In genomic region chr17:33557922-33558321, GRCm38 (mm10) we compare ENCODE assay signal across 30 mouse cellular contexts. TPM values are rescaled to one million over a fixed set of nuclear protein-coding genes. Genes with fewer than 3 reads are reported as not detected.
DNase-seq lines count a peak whose midpoint lies in the region; ATAC-seq and TF ChIP-seq lines count a peak whose summit lies in the region.
"Had no signal": no experiment of that assay in that cellular context is flagged by ENCODE, and none has a peak within 500 bp of the region (broad histone marks: within the 10 kb centered on the region; RNA-seq: fewer than 3 reads in every experiment).

No protein-coding gene starts in this region.

- H3K4me1 ChIP-seq in liver, embryonic 11.5 days (replicated peaks; ENCODE audit: control insufficient read depth, insufficient read depth, low read length) = no peaks in the 10 kb centered on the region
- H3K4me1 ChIP-seq in brown adipose tissue, adult 24 weeks (ENCODE audit: control insufficient read depth, insufficient read depth, insufficient read length, low read length) = no peaks in the 10 kb centered on the region
- no peaks in the 10 kb centered on the region for H3K4me1 ChIP-seq in liver, embryonic 16.5 days (ENCODE audit: control insufficient read depth, low read depth, low read length)
- H3K4me1 ChIP-seq in intestine, embryonic 15.5 days (replicated peaks) = no peaks in the 10 kb centered on the region
- H3K4me1 ChIP-seq in hindbrain, postnatal 0 days (ENCODE audit: insufficient read depth, low read length) = no peaks in the 10 kb centered on the region
- H3K4me1 ChIP-seq: embryonic facial prominence, embryonic 10.5 days; embryonic facial prominence, embryonic 15.5 days; heart, embryonic 12.5 days; hindbrain, embryonic 13.5 days had no signal

- no peaks in the 10 kb centered on the region for H3K9me3 ChIP-seq in liver, embryonic 11.5 days (ENCODE audit: control insufficient read depth, low read length)
- no peaks in the 10 kb centered on the region for H3K9me3 ChIP-seq in liver, embryonic 16.5 days (replicated peaks; ENCODE audit: control insufficient read depth, low read length)
- H3K9me3 ChIP-seq in intestine, embryonic 15.5 days = no peaks in the 10 kb centered on the region
- H3K9me3 ChIP-seq in hindbrain, postnatal 0 days (ENCODE audit: low read length) = no peaks in the 10 kb centered on the region
- H3K9me3 ChIP-seq: embryonic facial prominence, embryonic 10.5 days; embryonic facial prominence, embryonic 15.5 days; heart, embryonic 12.5 days; hindbrain, embryonic 13.5 days had no signal

- H3K27me3 ChIP-seq in liver, embryonic 11.5 days (replicated peaks; ENCODE audit: control insufficient read depth, insufficient read depth, low read length) = no peaks in the 10 kb centered on the region
- H3K27me3 ChIP-seq in liver, embryonic 16.5 days (ENCODE audit: control insufficient read depth, insufficient read depth, low read depth, low read length) = no peaks in the 10 kb centered on the region
- no peaks in the 10 kb centered on the region for H3K27me3 ChIP-seq in intestine, embryonic 15.5 days (replicated peaks)
- H3K27me3 ChIP-seq in hindbrain, postnatal 0 days (ENCODE audit: insufficient read depth, low read length) = no peaks in the 10 kb centered on the region
- H3K27me3 ChIP-seq: embryonic facial prominence, embryonic 15.5 days; heart, embryonic 12.5 days; hindbrain, embryonic 13.5 days had no signal

- 0 out of 2 replicates have a peak overlapping the region, but pooled peaks have one; percentile 16 for H3K4me2 ChIP-seq in liver, embryonic 11.5 days
- 0 out of 2 replicates have a peak overlapping the region, but pooled peaks have one; percentile 10 for H3K4me2 ChIP-seq in liver, embryonic 16.5 days (ENCODE audit: low read depth, low read length)
- H3K4me2 ChIP-seq in intestine, embryonic 15.5 days (replicated peaks) = no peak overlapping the region
- no peak overlapping the region for H3K4me2 ChIP-seq in hindbrain, postnatal 0 days (ENCODE audit: low read depth, low read length)
- H3K4me2 ChIP-seq: embryonic facial prominence, embryonic 15.5 days; heart, embryonic 12.5 days; hindbrain, embryonic 13.5 days; lung, embryonic 14.5 days had no signal

- no peak for ATAC-seq in liver, embryonic 11.5 days (replicated peaks; ENCODE audit: low FRiP score)
- ATAC-seq in CD4-positive, CD25-positive, alpha-beta regulatory T cell, adult 4 months = peak; percentile 30
- no peak for ATAC-seq in liver, embryonic 16.5 days (ENCODE audit: low read depth)
- no peak for ATAC-seq in megakaryocyte progenitor cell, adult 5-6 weeks (replicated peaks; ENCODE audit: poor library complexity)
- no peak for ATAC-seq in intestine, embryonic 15.5 days
- ATAC-seq in hindbrain, postnatal 0 days = no peak
- ATAC-seq: forebrain, embryonic 14.5 days; Patski had no signal

- H3K36me3 ChIP-seq in liver, embryonic 11.5 days (ENCODE audit: control insufficient read depth, insufficient read depth, low read length) = no peaks in the 10 kb centered on the region
- no peaks in the 10 kb centered on the region for H3K36me3 ChIP-seq in liver, embryonic 16.5 days (ENCODE audit: control insufficient read depth, insufficient read depth)
- H3K36me3 ChIP-seq in intestine, embryonic 15.5 days = no peaks in the 10 kb centered on the region
- H3K36me3 ChIP-seq in hindbrain, postnatal 0 days (ENCODE audit: insufficient read depth, low read length) = no peaks in the 10 kb centered on the region
- H3K36me3 ChIP-seq: embryonic facial prominence, embryonic 15.5 days had no signal

- H3K27ac ChIP-seq in liver, embryonic 11.5 days (ENCODE audit: low read depth, low read length) = no peak overlapping the region
- H3K27ac ChIP-seq in brown adipose tissue, adult 24 weeks (replicated peaks; ENCODE audit: low read depth, low read length) = 0 out of 2 replicates have a peak overlapping the region, but pooled peaks have one; percentile 17
- H3K27ac ChIP-seq in liver, embryonic 16.5 days (ENCODE audit: low read length) = no peak overlapping the region
- H3K27ac ChIP-seq in intestine, embryonic 15.5 days = no peak overlapping the region
- H3K27ac ChIP-seq in hindbrain, postnatal 0 days = no peak overlapping the region
- H3K27ac ChIP-seq: embryonic facial prominence, embryonic 10.5 days; embryonic facial prominence, embryonic 15.5 days; hindbrain, embryonic 13.5 days had no signal

- no peak for DNase-seq in liver, embryonic 11.5 days (ENCODE audit: low spot score)
- no peak for DNase-seq in liver
- DNase-seq in hindbrain, postnatal 0 days (ENCODE audit: low spot score) = no peak
- DNase-seq: adrenal gland, postnatal 25 days; cerebellum, adult 8-10 months; cerebellum, postnatal 25 days; gastrocnemius, postnatal 14 days; heart, adult 11 months; heart, postnatal 4 days; kidney, adult 2 months; kidney, postnatal 36 days; layer of hippocampus, postnatal 36 days; left cerebral cortex, postnatal 4 days; lung, embryonic 14.5 days; lung, postnatal 14 days; midbrain, embryonic 14.5 days; right cerebral cortex, postnatal 25 days; spleen, adult 18-20 months had no signal

- WGBS in liver, embryonic 11.5 days = 58% methylated on average over 4 of the region's 4 CpGs
- WGBS in liver, embryonic 16.5 days (ENCODE audit: insufficient replicate concordance) = 52% methylated on average over 4 of the region's 4 CpGs
- WGBS in intestine, embryonic 15.5 days = 68% methylated on average over 4 of the region's 4 CpGs
- 79% methylated on average over 4 of the region's 4 CpGs for WGBS in hindbrain, postnatal 0 days

- TF ChIP-seq CTCF in hindbrain, postnatal 0 days (IDR thresholded peaks at IDR 0.05; ENCODE audit: low read depth) = no peak

- H3K4me3 ChIP-seq in liver, embryonic 11.5 days (ENCODE audit: low read depth, low read length) = 0 out of 2 replicates have a peak overlapping the region, but pooled peaks have one; percentile 6
- peak overlapping the region; percentile 32; the same call in 1 of the 2 replicates for H3K4me3 ChIP-seq in brown adipose tissue, adult 24 weeks (ENCODE audit: insufficient read depth, low read depth, low read length)
- no peak overlapping the region; the same call in 1 of the 2 replicates for H3K4me3 ChIP-seq in liver, embryonic 16.5 days (ENCODE audit: low read depth, low read length)
- no peak overlapping the region for H3K4me3 ChIP-seq in intestine, embryonic 15.5 days (replicated peaks)
- no peak overlapping the region for H3K4me3 ChIP-seq in hindbrain, postnatal 0 days (ENCODE audit: low read length)
- H3K4me3 ChIP-seq: embryonic facial prominence, embryonic 10.5 days; embryonic facial prominence, embryonic 15.5 days; heart, embryonic 12.5 days; hindbrain, embryonic 13.5 days had no signal

- H3K9ac ChIP-seq in liver, embryonic 11.5 days (ENCODE audit: low read depth, low read length) = no peak overlapping the region
- no peak overlapping the region for H3K9ac ChIP-seq in liver, embryonic 16.5 days (ENCODE audit: low read depth, low read length)
- H3K9ac ChIP-seq in intestine, embryonic 15.5 days = no peak overlapping the region
- no peak overlapping the region for H3K9ac ChIP-seq in hindbrain, postnatal 0 days (replicated peaks; ENCODE audit: low read length)
- H3K9ac ChIP-seq: embryonic facial prominence, embryonic 15.5 days; heart, embryonic 12.5 days; hindbrain, embryonic 13.5 days; lung, embryonic 14.5 days had no signal

RNA-seq across cellular contexts. Expression of gene Myo1f, which starts 2.4 kb away (rescaled TPM):
- 8.1 and 9.8 TPM in 2 replicates for polyA plus RNA-seq in liver, embryonic 11.5 days (2014; fragmentation: Nextera tagmentation; extraction: Ambion mirVana)
- 10 to 100 TPM; 51.2 to 91.0 TPM for polyA plus RNA-seq in CD4-positive, CD25-positive, alpha-beta regulatory T cell, adult 4 months (2017; shearing (Covaris generic))
- 1.8 and 5.0 TPM in 2 replicates for polyA plus RNA-seq in brown adipose tissue, adult 24 weeks (2012; ENCODE audit: insufficient read depth, insufficient read length, missing spikeins)
- polyA plus RNA-seq in liver, embryonic 16.5 days (2015; fragmentation: Nextera tagmentation; extraction: Ambion mirVana) = 11.2 and 12.7 TPM in 2 replicates
- 43.0 and 45.0 TPM in 2 replicates for total RNA-seq in megakaryocyte progenitor cell, adult 5-6 weeks (2015)
- total RNA-seq in megakaryocyte progenitor cell, adult 5-6 weeks (2017) = 96.4 and 121 TPM in 2 replicates
- polyA plus RNA-seq in intestine, embryonic 15.5 days (2015; fragmentation: Nextera tagmentation; extraction: Ambion mirVana) = 3.8 and 3.9 TPM in 2 replicates
- 2.6 and 2.7 TPM in 2 replicates for total RNA-seq in hindbrain, postnatal 0 days (2014; rRNA removed)
- 1.2 TPM in 2 replicates for polyA plus RNA-seq in hindbrain, postnatal 0 days (2015; fragmentation: Nextera tagmentation; extraction: Ambion mirVana)
- polyA plus RNA-seq: C2C12, Patski had no signal

RNA-seq across cellular contexts. Expression of gene Adamts10, which starts 33.9 kb away (rescaled TPM):
- polyA plus RNA-seq in liver, embryonic 11.5 days (2014; fragmentation: Nextera tagmentation; extraction: Ambion mirVana) = 26.8 and 33.3 TPM in 2 replicates
- 10 to 100 TPM; 53.9 to 80.8 TPM for polyA plus RNA-seq in CD4-positive, CD25-positive, alpha-beta regulatory T cell, adult 4 months (2017; shearing (Covaris generic))
- 4.9 and 11.8 TPM in 2 replicates for polyA plus RNA-seq in brown adipose tissue, adult 24 weeks (2012; ENCODE audit: insufficient read depth, insufficient read length, missing spikeins)
- 5.1 and 6.6 TPM in 2 replicates for polyA plus RNA-seq in liver, embryonic 16.5 days (2015; fragmentation: Nextera tagmentation; extraction: Ambion mirVana)
- 13.8 and 14.0 TPM in 2 replicates for total RNA-seq in megakaryocyte progenitor cell, adult 5-6 weeks (2015)
- total RNA-seq in megakaryocyte progenitor cell, adult 5-6 weeks (2017) = 18.5 and 20.6 TPM in 2 replicates
- polyA plus RNA-seq in intestine, embryonic 15.5 days (2015; fragmentation: Nextera tagmentation; extraction: Ambion mirVana) = 37.6 and 42.1 TPM in 2 replicates
- 49.3 and 56.4 TPM in 2 replicates for total RNA-seq in hindbrain, postnatal 0 days (2014; rRNA removed)
- polyA plus RNA-seq in hindbrain, postnatal 0 days (2015; fragmentation: Nextera tagmentation; extraction: Ambion mirVana) = 35.6 and 35.9 TPM in 2 replicates

Comparison
In these comparisons a context has a peak if more than half of its experiments do, and no peak if none do; other contexts are left out.
1. H3K4me3 ChIP-seq: peak in liver, embryonic 11.5 days (single experiment) and brown adipose tissue, adult 24 weeks (single experiment); none in liver, embryonic 16.5 days (single experiment), intestine, embryonic 15.5 days (single experiment) and hindbrain, postnatal 0 days (single experiment).
2. H3K4me2 ChIP-seq: peak in liver, embryonic 11.5 days (single experiment) and liver, embryonic 16.5 days (single experiment); none in intestine, embryonic 15.5 days (single experiment) and hindbrain, postnatal 0 days (single experiment).